Mouse (Mus musculus) liver, embryonic 14.5 days (tissue): Measurements from ENCODE around the gene Cenpb.

ENCODE experiments used
- CTCF ChIP-seq: IDR thresholded peaks from 2 replicates; pipeline ENCODE4 v1.5.1; 2016; ENCODE audit warnings: antibody characterized with exemption, low read depth, control low read depth
- EP300 ChIP-seq: IDR thresholded peaks from 2 replicates; pipeline ENCODE4 v1.6.1; 2016; ENCODE audit warnings: antibody characterized with exemption, low read depth

- TF ChIP-seq EP300: no peak
- no peak for TF ChIP-seq CTCF
Measured at GRCm38 (mm10) chr2:131132930-131133547, 46.8 kb downstream of the Cenpb start, which contains the start of gene Gm11037.
